Mouse (Mus musculus) mouse trophoblast stem cell (cell line): ENCODE data around the gene Tspyl4.

ENCODE experiments used
- in situ Hi-C, 2 experiments: fragments of 300-500 bp; cut with MseI, MboI; formaldehyde crosslinking; loops; 2 replicates in 1 of 2; 3 replicates in 1 of 2; pipeline ENCODE4 v1.15.1; 2025

Tspyl4 gene

DNA sequence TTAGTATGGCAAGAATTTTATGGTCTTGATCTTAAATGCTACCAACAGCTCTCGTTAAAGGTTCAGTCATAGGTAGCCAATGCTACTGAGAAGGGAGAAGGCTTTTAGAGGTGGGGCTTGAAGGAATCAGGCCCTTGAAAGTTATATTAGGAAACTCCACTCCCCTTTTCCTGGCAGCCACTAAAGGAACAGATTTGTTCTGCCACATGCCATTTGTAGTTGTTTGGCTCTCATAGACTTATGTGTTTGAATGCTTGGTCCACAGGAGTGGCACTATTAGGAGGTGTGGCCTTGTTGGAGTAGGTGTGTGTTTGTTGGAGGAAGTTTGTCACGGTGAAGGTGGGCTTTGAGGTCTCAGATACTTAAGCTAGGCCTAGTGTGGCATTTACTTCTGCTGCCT is 23.6 kb downstream of the Tspyl4 start:
- in situ Hi-C loops, result no loop called here

DNA sequence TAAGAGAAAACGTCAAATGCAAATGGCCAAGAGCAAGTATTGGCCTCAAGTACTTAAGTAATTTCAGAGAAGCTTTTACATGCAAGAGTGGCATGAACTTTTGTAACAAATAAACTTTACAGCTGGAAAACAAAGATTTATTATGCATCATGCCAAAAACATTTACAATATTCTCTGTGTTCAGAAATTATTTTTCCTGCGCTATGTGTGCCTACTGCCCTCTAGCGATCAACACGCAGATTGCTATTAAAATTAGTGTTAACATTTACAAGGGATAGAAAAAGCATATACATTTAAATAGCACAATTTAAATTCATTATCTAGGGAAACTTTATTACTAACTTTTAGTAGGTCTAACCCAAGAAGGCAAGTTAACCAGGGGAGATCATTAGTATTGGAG is 29.5 kb downstream of the Tspyl4 start:
- in situ Hi-C loops, result no loop called here

DNA sequence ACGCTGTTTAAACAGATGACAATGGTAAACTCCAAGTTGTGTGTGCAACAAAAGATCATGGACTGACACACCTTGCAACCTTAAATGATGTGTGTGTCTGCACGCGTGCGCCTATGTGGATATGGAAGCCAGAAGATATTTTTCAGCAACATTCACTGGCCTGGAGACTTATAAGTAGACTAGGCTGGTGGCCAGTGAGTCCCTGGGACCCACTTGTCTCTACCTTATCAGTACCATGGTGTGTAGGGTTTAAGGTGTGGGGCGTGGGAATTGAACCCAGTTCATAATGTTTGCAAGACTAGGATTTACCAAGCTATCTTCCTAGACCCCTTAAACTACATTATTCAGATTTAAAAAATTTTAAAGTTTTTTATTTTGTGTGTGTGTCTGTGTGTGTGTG is 29.9 kb downstream of the Tspyl4 start:
- in situ Hi-C loops, result no loop called here

DNA sequence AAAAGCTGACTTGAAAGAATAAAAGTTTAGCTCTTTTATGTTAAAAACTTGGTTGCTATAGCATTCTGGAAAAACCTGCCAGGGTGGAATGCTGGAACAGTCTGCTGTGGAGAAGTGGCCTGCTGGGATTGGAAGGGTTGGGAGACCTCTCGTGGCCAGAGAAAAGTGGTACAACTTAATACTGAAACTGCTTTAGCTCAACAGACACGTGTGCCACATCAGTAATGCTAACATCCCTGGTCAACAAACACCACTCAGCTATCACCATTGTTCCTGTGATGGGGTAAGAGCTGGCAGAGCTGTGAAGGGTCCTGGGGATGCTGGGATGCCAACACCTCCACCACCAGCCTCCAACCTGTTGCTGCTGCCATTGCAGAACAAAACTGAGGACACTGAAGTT is 31.1 kb downstream of the Tspyl4 start:
- in situ Hi-C loops, result no loop called here

DNA sequence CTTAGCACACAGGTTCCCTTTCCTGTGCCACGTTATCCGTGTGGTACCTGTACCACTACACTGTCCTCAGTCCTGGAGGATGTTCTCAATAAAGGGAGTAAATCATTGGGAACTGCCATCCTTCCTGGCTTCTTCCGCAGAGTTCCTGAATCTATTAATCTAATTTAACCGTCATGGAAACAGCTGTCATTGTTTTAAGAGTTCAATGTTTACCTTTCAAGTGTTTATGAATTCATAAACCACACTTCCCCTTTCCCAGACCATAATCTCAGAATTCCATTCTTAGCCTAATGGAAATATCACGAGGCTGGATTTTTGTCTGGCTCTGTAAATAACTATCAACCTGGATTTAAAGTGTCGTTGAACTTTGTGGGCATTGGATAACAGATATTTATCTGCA is 43.8 kb downstream of the Tspyl4 start:
- in situ Hi-C loops, result no loop called here

DNA sequence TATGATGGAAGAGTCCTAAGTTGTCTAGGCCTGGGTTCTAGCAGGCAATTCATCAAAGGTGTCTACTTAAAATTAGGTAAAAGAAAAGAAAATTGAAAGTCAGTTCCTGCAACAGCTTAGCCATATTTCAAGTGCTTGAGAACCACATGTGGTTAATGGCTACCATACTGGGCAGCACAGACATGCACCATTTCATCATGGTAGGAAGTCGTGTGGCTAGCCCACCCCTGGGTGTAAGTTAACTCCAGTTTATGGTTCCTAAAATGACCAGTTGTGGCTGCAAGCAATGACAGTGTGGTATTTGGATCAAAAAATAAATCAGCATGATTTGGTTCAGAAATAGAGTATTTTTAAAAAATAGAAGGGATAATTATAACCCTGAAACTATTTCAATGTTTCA is 44.6 kb downstream of the Tspyl4 start:
- in situ Hi-C loops, result no loop called here
